Mouse (Mus musculus) spleen, adult 2 months (tissue): Measurements from ENCODE around the gene Lama4.

Source experiments
- CTCF ChIP-seq: fragments of 200-500 bp; IDR thresholded peaks from 2 replicates; pipeline ENCODE4 v1.5.1; 2011; ENCODE audit warnings: mild to moderate bottlenecking, inconsistent platforms; ENCODE audit not compliant: insufficient read depth, insufficient read length, insufficient replicate concordance; ENCODE audit errors: extremely low read depth
- POLR2A ChIP-seq: fragments of 200-500 bp; IDR thresholded peaks from 2 replicates; pipeline ENCODE4 v1.6.1; 2011; ENCODE audit warnings: low read depth, low read length, inconsistent platforms

DNA sequence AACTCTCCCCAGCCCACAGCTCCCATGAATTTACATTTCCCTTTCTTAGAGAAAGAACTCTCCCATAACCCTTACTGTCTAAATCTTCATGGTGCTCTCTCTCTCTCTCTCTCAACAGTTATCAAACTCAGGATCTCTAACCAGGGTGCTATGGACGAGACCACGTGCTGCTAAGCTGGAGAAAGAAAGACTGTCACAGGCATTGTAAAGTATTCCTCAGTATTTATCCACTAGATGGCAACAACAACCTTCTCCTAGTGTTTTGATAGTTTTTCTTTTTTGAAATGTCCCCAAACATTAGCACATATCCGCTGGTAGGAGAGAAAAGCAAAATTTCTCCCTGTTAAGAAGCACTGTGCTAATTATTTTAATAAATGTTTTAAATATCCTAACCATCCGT is 156.1 kb downstream of the Lama4 start:
- no peak for TF ChIP-seq POLR2A
- TF ChIP-seq CTCF: no peak
